Mouse (Mus musculus): Measurements from ENCODE around the gene Zglp1.
A peak's percentile ranks its signal among the peaks of the same experiment; 100 is the strongest.

The Zglp1 gene

GRCm38 (mm10) chr9:21067006-21067684 is at the start of gene Zglp1:
TSS of gene Zglp1 (minus strand) at chr9:21067093.
- no peak for DNase-seq (ENCODE audit: low read depth)

GRCm38 (mm10) chr9:21115105-21115504 is 48.2 kb upstream of the Zglp1 start:
- no peak for DNase-seq (ENCODE audit: low read depth)

- no peak for DNase-seq (ENCODE audit: low read depth)
Measured at GRCm38 (mm10) chr9:21114190-21114589, 47.3 kb upstream of the Zglp1 start.

GRCm38 (mm10) chr9:21113751-21114150 is 46.9 kb upstream of the Zglp1 start:
- DNase-seq (ENCODE audit: low read depth), result no peak

GRCm38 (mm10) chr9:21107607-21108237 is 40.8 kb upstream of the Zglp1 start:
- DNase-seq (ENCODE audit: low read depth), result no peak

GRCm38 (mm10) chr9:21105760-21106564 is 39.1 kb upstream of the Zglp1 start:
- no peak for DNase-seq (ENCODE audit: low read depth)

GRCm38 (mm10) chr9:21104814-21105213 is 37.9 kb upstream of the Zglp1 start:
- no peak for DNase-seq (ENCODE audit: low read depth)

- no peak for DNase-seq (ENCODE audit: low read depth)
Measured at GRCm38 (mm10) chr9:21102076-21102475, 35.2 kb upstream of the Zglp1 start.

GRCm38 (mm10) chr9:21100447-21101161 is 33.7 kb upstream of the Zglp1 start:
- DNase-seq (ENCODE audit: low read depth), result no peak

- no peak for DNase-seq (ENCODE audit: low read depth)
Measured at GRCm38 (mm10) chr9:21097793-21098192, 30.9 kb upstream of the Zglp1 start.

GRCm38 (mm10) chr9:21095958-21096357 is 29.1 kb upstream of the Zglp1 start:
- no peak for DNase-seq (ENCODE audit: low read depth)

- no peak for DNase-seq (ENCODE audit: low read depth)
Measured at GRCm38 (mm10) chr9:21093423-21093822, 26.5 kb upstream of the Zglp1 start.

- peak; percentile 97 for DNase-seq (ENCODE audit: low read depth)
Measured at GRCm38 (mm10) chr9:21091707-21092320, 24.9 kb upstream of the Zglp1 start, which contains the start of the genes Gm38431 and Raver1. TSS of gene Gm38431 (minus strand) at chr9:21091997. TSS of gene Raver1 (minus strand) at chr9:21092008.

GRCm38 (mm10) chr9:21090972-21091706 is 24.2 kb upstream of the Zglp1 start:
- no peak for DNase-seq (ENCODE audit: low read depth)

- no peak for DNase-seq (ENCODE audit: low read depth)
Measured at GRCm38 (mm10) chr9:21090537-21090936, 23.6 kb upstream of the Zglp1 start.

GRCm38 (mm10) chr9:21083324-21083723 is 16.4 kb upstream of the Zglp1 start:
- no peak for DNase-seq (ENCODE audit: low read depth)

- no peak for DNase-seq (ENCODE audit: low read depth)
Measured at GRCm38 (mm10) chr9:21081127-21081526, 14.2 kb upstream of the Zglp1 start.

- DNase-seq (ENCODE audit: low read depth), result no peak
Measured at GRCm38 (mm10) chr9:21075625-21076024, 8.7 kb upstream of the Zglp1 start.

GRCm38 (mm10) chr9:21074173-21074572 is 7.3 kb upstream of the Zglp1 start:
- no peak for DNase-seq (ENCODE audit: low read depth)

- peak; percentile 82 for DNase-seq (ENCODE audit: low read depth)
Measured at GRCm38 (mm10) chr9:21073044-21073840, 6.3 kb upstream of the Zglp1 start, which contains the start of the genes Gm49373 and Fdx1l. TSS of gene Gm49373 (minus strand) at chr9:21073096. TSS of gene Fdx1l (minus strand) at chr9:21073614.

Measured in c-Kit-positive CD71-positive TER-119-negative erythroid progenitor cells, embryonic 14.5 days (primary cell).